Mouse (Mus musculus) forebrain, embryonic 14.5 days (tissue): ENCODE data around the gene Nptx1. TPM values are rescaled to one million over a fixed set of nuclear protein-coding genes. Genes with fewer than 3 reads are reported as not detected.

Experiments
- ATAC-seq: fragments of 200-750 bp; cut with Nextera tagmentation; 2 replicates; pipeline ENCODE4 v1.8.0; 2017; ENCODE audit warnings: mild to moderate bottlenecking, moderate library complexity
- DNase-seq: peaks from one replicate; pipeline ENCODE4 v3.0.0-alpha.2; 2015; ENCODE audit warnings: low spot score
- H3K27ac ChIP-seq: fragments of 300-500 bp; sonication (generic); 2 replicates; pipeline ENCODE4 v1.5.1; 2014; ENCODE audit warnings: low read depth, mild to moderate bottlenecking, control low read depth, low read length, moderate library complexity
- H3K27me3 ChIP-seq: fragments of 300-500 bp; sonication (generic); replicated peaks from 2 replicates; pipeline ENCODE4 v1.6.1; 2014; ENCODE audit warnings: low read length, control low read depth, mixed read lengths; ENCODE audit not compliant: control insufficient read depth, insufficient read depth
- H3K36me3 ChIP-seq: fragments of 300-500 bp; sonication (generic); 2 replicates; pipeline ENCODE4 v1.6.1; 2014; ENCODE audit warnings: low read length, control low read depth; ENCODE audit not compliant: control insufficient read depth, insufficient read depth
- H3K4me1 ChIP-seq: fragments of 300-500 bp; sonication (generic); 2 replicates; pipeline ENCODE4 v1.6.1; 2014; ENCODE audit warnings: antibody characterized with exemption, low read length, control low read depth; ENCODE audit not compliant: control insufficient read depth, insufficient read depth
- H3K4me2 ChIP-seq: fragments of 300-500 bp; sonication (generic); 2 replicates; pipeline ENCODE4 v1.6.1; 2014; ENCODE audit warnings: mild to moderate bottlenecking, control low read depth, low read length
- H3K4me3 ChIP-seq: fragments of 300-500 bp; sonication (generic); 2 replicates; pipeline ENCODE4 v1.5.1; 2014; ENCODE audit warnings: low read depth, low read length, control low read depth
- H3K9ac ChIP-seq: fragments of 300-500 bp; sonication (generic); 2 replicates; pipeline ENCODE4 v1.6.1; 2014; ENCODE audit warnings: mild to moderate bottlenecking, low read length, control low read depth, moderate library complexity
- H3K9me3 ChIP-seq: fragments of 300-500 bp; sonication (generic); replicated peaks from 2 replicates; pipeline ENCODE4 v1.6.1; 2016; ENCODE audit warnings: low read length, control low read depth, mixed read lengths; ENCODE audit not compliant: control insufficient read depth
- WGBS: fragments of 180-500 bp; shearing (Covaris S2); extraction: QIAGEN DNeasy Blood & Tissue Kit; methylation state at CpG from one replicate; pipeline ENCODE4 v1.1.7; 2014; 5-methylcytosine and 5-hydroxymethylcytosine counted together
- polyA plus RNA-seq: library from polyadenylated mRNA; unstranded; fragments of >200 nt; fragmentation: Nextera tagmentation; extraction: Ambion mirVana; gene quantifications from 2 replicates; pipeline ENCODE4 v1.2.1, GENCODE M21; 2014

Nptx1 gene
- polyA plus RNA-seq, 1 experiment from 2014 or later = 4.1 TPM

DNA sequence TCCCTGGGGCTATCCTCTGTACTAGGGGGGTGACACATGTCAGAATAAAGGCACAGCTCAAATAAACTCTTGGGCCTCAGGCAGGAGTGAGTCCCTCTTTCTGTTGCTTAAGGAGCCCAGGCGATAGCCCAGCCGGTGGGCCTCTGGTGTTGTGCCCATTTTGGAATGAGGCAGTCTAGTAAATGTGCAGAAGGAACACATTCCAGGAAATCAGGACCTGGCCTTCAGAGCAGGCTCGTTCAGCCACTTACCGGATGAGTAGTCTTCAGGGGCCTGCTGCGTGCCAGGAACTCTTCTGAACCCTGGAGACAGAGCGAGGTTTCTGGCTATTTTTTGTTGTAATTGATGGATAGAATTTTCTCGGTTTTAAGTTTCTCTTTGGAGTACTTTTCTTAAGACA, 7.2 kb upstream of the Nptx1 start:
- H3K4me2 ChIP-seq = no peak overlapping the region
- H3K27ac ChIP-seq = no peak overlapping the region
- ATAC-seq (no peak), DNase-seq (no peak)
- H3K9me3 ChIP-seq = no peaks in the 10 kb centered on the region
- H3K4me3 ChIP-seq = no peak overlapping the region
- no peaks in the 10 kb centered on the region for H3K36me3 ChIP-seq
- H3K27me3 ChIP-seq = peaks cover 8% of the 10 kb centered on the region
- no peak overlapping the region for H3K9ac ChIP-seq
- 88% methylated on average over 7 of the region's 7 CpGs for WGBS
- peaks cover 35% of the 10 kb centered on the region for H3K4me1 ChIP-seq

DNA sequence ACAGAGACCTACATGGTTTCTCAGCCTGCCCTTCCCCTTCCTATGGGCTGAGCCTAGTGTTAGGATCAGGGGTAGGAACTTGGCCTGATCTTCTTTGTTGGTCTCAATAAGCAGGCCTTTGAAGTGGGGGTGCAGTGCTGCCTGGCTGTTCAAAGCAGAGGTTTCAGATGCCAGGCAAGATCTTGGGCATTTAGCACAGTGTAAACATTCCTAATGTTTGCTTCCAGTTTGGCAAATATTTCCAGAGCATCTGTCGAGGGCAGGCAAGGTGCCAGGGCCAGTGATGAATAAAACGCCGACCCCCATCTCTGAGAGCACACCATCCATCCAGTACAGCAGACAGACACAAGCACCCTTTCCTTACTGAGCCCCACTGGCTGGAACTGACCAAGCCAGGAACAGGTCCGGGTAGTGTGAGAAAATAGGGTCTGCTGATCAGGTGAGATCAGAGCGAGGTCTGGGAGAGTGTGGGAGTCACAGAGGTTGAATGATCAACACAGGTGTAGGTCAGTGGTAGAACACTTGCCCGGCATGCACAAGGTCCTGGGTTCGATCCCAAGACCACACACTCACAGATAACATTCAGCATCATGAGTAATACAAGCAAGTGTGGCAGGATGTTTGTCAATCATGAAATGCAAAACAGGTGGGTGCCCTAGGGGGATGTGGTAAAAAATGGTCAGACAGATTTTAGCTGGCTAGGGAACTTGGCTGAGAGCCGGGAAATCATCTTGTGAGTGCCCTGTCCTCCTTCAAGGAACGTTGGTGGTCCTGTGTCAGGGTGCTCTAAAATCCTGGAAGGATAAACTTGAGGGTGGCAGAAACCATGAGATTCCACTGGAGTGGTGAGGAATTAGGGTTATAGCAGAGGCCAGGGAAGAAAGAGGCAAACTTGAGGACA, 5.6 kb upstream of the Nptx1 start:
- H3K27me3 ChIP-seq = peaks cover 24% of the 10 kb centered on the region
- no peaks in the 10 kb centered on the region for H3K9me3 ChIP-seq
- ATAC-seq = no peak
- no peak overlapping the region for H3K4me2 ChIP-seq
- no peak overlapping the region for H3K27ac ChIP-seq
- peaks cover 27% of the 10 kb centered on the region for H3K4me1 ChIP-seq
- 61% methylated on average over 9 of the region's 9 CpGs for WGBS
- H3K36me3 ChIP-seq = no peaks in the 10 kb centered on the region
- peak; percentile 59 for DNase-seq
- no peak overlapping the region for H3K4me3 ChIP-seq
- H3K9ac ChIP-seq = no peak overlapping the region

DNA sequence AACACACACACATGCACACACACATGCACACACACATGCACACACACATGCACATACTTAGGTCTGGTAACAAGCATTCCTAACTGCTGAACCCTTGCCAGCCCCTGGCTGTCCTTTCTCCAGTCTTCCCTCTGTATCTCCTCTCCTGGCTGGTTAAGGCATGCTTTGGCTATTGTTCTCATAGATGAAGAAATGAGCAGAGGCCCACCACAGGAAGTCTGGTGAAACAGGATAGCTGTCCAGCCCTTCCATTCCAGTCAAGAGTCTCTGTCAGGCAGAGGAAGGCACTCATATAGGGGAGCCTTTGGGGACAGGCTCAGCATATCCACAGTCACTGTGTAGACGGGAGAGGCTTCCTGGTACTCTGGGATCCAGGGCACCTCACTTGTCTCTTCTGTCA, 4.7 kb upstream of the Nptx1 start:
- Histone ChIP-seq H3K9ac (no peak overlapping the region), H3K36me3 (no peaks in the 10 kb centered on the region), H3K4me3 (no peak overlapping the region), H3K4me1 (peaks cover 23% of the 10 kb centered on the region), H3K27me3 (peaks cover 25% of the 10 kb centered on the region), H3K9me3 (no peaks in the 10 kb centered on the region), H3K27ac (no peak overlapping the region), H3K4me2 (no peak overlapping the region)
- ATAC-seq (no peak), DNase-seq (no peak)
- 67% methylated on average over 1 of the region's 1 CpGs for WGBS

DNA sequence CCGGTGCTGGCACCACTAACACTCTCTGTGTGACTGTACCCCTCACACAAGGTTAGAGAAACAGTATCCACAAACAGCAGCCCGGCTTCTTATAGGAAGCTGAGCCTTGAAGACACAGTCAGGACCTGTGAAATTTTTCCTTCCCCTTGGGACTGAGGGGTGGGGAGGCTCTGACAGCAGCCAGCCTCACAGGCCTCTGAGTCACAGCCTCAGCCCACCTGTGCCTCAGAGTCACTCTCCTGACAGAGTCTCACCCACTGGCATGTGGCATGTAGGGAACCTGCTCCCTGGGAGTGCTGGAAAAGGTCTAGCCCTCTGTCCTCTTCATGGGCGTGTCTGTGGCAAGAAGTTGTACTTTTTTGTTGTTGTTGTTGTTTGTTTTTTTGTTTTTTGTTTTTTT, 3.9 kb upstream of the Nptx1 start:
- peak overlapping the region; percentile 59 for H3K27ac ChIP-seq
- no peaks in the 10 kb centered on the region for H3K9me3 ChIP-seq
- 38% methylated on average over 3 of the region's 3 CpGs for whole genome bisulfite sequencing
- peaks cover 21% of the 10 kb centered on the region for H3K4me1 ChIP-seq
- ATAC-seq = no peak
- no peak overlapping the region for H3K9ac ChIP-seq
- no peak for DNase-seq
- peaks cover 32% of the 10 kb centered on the region for H3K27me3 ChIP-seq
- H3K4me2 ChIP-seq = no peak overlapping the region
- H3K4me3 ChIP-seq = no peak overlapping the region
- no peaks in the 10 kb centered on the region for H3K36me3 ChIP-seq

DNA sequence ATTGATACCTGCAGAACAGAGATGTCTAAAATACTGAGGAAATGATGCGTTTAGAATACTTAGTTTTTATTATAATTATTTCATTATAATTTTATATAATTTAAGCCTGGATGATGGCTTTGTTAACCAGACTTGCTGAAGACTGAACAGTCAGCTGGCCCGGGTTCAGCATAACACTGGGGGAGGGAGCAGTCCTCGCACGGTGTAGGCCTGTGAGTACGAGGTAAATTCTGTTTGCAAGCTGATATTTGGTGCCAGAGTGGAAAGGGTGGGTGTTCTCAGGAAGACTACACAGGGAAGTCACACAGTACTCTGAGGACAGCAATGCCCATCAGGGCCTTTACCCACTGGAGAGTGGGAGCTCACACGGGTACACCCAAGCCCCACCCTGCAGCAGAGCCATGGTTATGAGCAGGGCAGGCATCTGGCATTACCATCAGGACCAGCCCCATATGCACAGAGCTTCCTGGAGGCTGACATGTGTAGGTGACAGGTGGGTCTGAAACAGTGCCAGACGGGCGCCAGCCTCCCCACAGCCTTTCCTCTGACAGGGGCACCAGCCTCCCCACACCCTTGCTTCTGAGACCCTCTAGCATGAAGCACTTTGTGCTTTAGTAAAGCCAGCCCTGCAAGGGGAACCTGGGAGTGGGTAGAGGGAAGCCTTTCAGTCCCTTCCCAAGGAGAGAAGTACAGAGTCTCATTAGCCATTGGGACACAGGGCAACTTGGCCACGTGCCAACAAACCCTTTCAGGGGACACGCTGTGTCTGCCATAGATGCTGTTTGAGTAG, 3.2 kb upstream of the Nptx1 start:
- 24% methylated on average over 10 of the region's 10 CpGs for WGBS
- DNase-seq (peak; percentile 85), ATAC-seq (peak; percentile 60)
- Histone ChIP-seq H3K27ac (peak overlapping the region; percentile 59; the same call in 1 of the 2 replicates), H3K4me2 (0 out of 2 replicates have a peak overlapping the region, but pooled peaks have one; percentile 7), H3K9ac (no peak overlapping the region), H3K4me3 (no peak overlapping the region), H3K27me3 (peaks cover 34% of the 10 kb centered on the region), H3K36me3 (no peaks in the 10 kb centered on the region), H3K4me1 (peaks cover 21% of the 10 kb centered on the region), H3K9me3 (no peaks in the 10 kb centered on the region)

DNA sequence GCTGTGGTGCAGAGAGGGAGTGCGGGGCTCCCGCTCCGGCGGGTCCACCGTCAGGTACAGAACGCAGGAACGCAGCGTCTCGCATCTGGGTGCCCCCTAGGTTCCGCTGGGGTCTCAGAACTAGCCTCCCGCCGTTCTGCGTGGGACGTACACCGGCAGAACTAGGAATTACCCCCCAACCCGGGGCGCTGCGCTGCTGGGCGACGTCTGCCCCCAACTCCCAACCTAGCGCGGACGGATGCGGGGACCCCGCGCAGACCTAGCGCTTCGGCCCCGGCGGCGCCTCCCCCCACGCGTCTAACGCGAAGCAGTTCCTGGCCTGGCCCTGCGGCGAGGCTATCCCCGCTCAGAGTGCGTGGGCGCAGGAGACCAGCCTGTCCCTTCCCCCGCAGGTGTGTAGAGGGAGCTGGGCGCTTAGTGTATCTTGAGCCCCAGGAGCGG, 1.8 kb upstream of the Nptx1 start:
- no peaks in the 10 kb centered on the region for H3K36me3 ChIP-seq
- no peaks in the 10 kb centered on the region for H3K9me3 ChIP-seq
- peaks cover 21% of the 10 kb centered on the region for H3K4me1 ChIP-seq
- ATAC-seq (no peak), DNase-seq (no peak)
- H3K4me2 ChIP-seq = peak overlapping the region; percentile 99
- under 1% methylated on average over 43 of the region's 43 CpGs for WGBS
- peaks cover 34% of the 10 kb centered on the region for H3K27me3 ChIP-seq
- peak overlapping the region; percentile 67 for H3K4me3 ChIP-seq
- no peak overlapping the region for H3K27ac ChIP-seq
- peak overlapping the region; percentile 61 for H3K9ac ChIP-seq

DNA sequence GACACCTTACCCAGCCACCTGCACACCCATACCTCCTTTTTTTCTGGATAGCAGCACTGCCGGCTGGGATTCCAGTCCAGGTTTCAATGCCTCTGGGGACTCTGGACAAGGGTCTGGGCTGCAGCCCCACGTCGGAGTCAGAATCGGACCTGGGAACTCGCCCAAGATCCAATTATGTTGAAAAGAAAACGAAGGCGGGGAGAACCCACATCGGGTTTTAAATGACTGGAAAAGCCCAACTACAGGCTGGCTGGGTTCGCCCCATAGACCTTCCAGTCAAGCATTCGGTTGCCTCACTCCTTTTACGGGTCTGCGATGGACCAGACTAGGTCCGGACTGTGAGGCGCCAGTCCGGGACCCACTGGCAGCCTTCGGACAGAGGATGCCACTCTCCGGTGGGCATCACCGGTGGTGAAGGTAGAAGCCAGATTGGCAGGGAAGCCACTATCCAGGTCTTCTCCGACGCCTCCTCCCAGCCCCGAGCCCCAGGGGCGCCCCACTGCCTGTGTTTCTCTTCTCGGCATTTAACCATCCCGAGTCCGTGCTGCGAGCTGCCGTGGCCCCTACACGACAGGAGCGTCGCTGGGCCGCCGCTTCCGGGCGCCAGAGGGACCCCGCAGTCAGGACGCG, 1.3 kb upstream of the Nptx1 start:
- no peak for ATAC-seq
- H3K27ac ChIP-seq = no peak overlapping the region
- peaks cover 21% of the 10 kb centered on the region for H3K4me1 ChIP-seq
- peak overlapping the region; percentile 99 for H3K4me2 ChIP-seq
- peaks cover 34% of the 10 kb centered on the region for H3K27me3 ChIP-seq
- H3K4me3 ChIP-seq = peak overlapping the region; percentile 67
- no peaks in the 10 kb centered on the region for H3K9me3 ChIP-seq
- under 1% methylated on average over 37 of the region's 37 CpGs for WGBS
- H3K36me3 ChIP-seq = no peaks in the 10 kb centered on the region
- DNase-seq = no peak
- H3K9ac ChIP-seq = peak overlapping the region; percentile 84

DNA sequence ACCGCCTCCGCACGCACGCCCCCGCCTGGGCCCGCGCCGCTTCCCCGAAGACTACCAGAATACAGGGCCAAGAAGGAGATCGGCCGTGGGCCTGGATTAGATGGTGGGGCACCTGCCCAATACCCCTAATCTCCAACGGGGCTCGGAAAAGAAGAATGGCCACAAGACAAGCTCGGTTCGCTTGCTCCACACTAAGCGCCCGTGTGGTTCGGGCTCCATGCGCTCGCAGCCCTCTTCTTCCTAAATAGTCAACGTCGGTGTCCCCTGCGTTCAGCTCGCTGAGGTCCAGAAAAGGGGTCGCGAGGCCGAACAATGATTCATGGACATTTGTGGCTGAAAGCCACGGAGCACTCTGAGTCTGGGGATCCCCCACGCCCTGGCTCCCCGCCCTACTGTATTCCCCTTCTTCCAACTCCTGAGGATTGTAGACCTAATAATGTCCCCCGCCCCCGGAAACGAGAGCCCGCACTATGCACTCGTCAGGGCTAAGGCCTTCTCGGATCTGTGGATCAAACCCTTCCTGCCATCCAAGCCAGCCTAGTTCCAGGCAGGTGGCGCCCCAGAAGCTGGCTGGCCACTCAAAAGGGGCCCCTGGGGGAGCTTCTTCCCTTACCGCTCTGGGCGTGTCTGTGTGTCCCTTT, 518 bp upstream of the Nptx1 start:
- Histone ChIP-seq H3K4me1 (peaks cover 21% of the 10 kb centered on the region), H3K36me3 (no peaks in the 10 kb centered on the region; the same call in 1 of the 2 replicates), H3K4me3 (peak overlapping the region; percentile 67), H3K9me3 (no peaks in the 10 kb centered on the region), H3K9ac (peak overlapping the region; percentile 84), H3K4me2 (peak overlapping the region; percentile 99), H3K27me3 (peaks cover 34% of the 10 kb centered on the region), H3K27ac (peak overlapping the region; percentile 27; the same call in 1 of the 2 replicates)
- peak; percentile 21 for ATAC-seq
- 1% methylated on average over 37 of the region's 39 CpGs for WGBS
- peak; percentile 46 for DNase-seq
